ENCODE assay signal across 17 mouse cellular contexts in genomic region chrX:133461867-133462266, GRCm38 (mm10).
"Had no signal": no experiment of that assay in that cellular context is flagged by ENCODE, and none has a peak within 500 bp of the region (broad histone marks: within the 10 kb centered on the region; RNA-seq: fewer than 3 reads in every experiment).

No protein-coding gene starts in this region.

- H3K4me1 ChIP-seq: lung, embryonic 15.5 days; megakaryocyte, embryonic 14.5 days; midbrain, embryonic 13.5 days; midbrain, embryonic 15.5 days; neural tube, embryonic 12.5 days; stomach, embryonic 15.5 days had no signal

- H3K27ac ChIP-seq: lung, embryonic 15.5 days; macrophage; midbrain, embryonic 13.5 days; midbrain, embryonic 15.5 days; neural tube, embryonic 12.5 days; stomach, embryonic 15.5 days; stomach, postnatal 0 days had no signal

- DNase-seq: lung, adult 2 months; lung, postnatal 14 days; lung, postnatal 36 days; right cerebral cortex, postnatal 14 days; thymus, adult 2 months; thymus, postnatal 25 days; thymus, postnatal 4 days had no signal

- H3K4me2 ChIP-seq: lung, embryonic 15.5 days; midbrain, embryonic 11.5 days; midbrain, embryonic 13.5 days; midbrain, embryonic 15.5 days; neural tube, embryonic 12.5 days; stomach, embryonic 15.5 days had no signal

- H3K27me3 ChIP-seq: lung, embryonic 15.5 days; midbrain, embryonic 13.5 days; midbrain, embryonic 15.5 days; neural tube, embryonic 12.5 days; stomach, embryonic 15.5 days had no signal

- H3K36me3 ChIP-seq: lung, embryonic 15.5 days; midbrain, embryonic 13.5 days; midbrain, embryonic 15.5 days; neural tube, embryonic 12.5 days; stomach, embryonic 15.5 days had no signal

- H3K9ac ChIP-seq: lung, embryonic 15.5 days; midbrain, embryonic 13.5 days; midbrain, embryonic 15.5 days; neural tube, embryonic 12.5 days; stomach, embryonic 15.5 days had no signal

- H3K9me3 ChIP-seq: lung, embryonic 15.5 days; megakaryocyte, embryonic 14.5 days; midbrain, embryonic 13.5 days; midbrain, embryonic 15.5 days; neural tube, embryonic 12.5 days; stomach, embryonic 15.5 days had no signal

- H3K4me3 ChIP-seq: lung, embryonic 15.5 days; megakaryocyte, embryonic 14.5 days; midbrain, embryonic 13.5 days; midbrain, embryonic 15.5 days; neural tube, embryonic 12.5 days; stomach, embryonic 15.5 days had no signal

- ATAC-seq: lung, postnatal 0 days; midbrain, embryonic 13.5 days; midbrain, embryonic 15.5 days had no signal
